In the genomic region with DNA sequence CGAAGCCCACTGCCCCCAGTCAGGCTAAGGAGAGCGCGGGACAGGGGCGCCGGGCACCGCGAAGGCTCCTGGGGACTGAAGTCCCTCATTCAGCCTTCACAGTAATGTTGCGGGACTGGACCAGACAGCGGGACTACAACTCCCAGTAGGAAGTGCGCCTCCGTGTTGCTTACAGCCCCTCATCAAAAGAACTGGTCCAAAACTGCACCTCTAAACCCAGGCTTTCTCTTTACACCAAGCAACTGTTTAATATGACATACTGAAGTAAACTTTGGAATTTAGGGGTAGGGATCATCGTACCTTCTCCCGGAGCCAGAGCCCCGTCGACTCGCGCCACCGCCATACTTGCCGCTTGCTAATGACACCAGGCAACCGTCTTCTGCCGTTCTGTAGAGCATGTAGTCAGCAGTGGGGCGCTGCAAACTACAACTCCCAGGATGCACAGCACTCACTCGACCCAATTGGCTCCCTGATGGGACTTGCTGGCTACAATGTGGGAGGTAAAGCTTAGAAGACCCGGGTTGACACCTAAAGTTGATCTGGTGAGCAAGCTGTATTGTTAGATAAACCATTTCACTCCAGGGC, we compare ENCODE assay signal across 8 mouse cellular contexts. TPM values are rescaled to one million over a fixed set of nuclear protein-coding genes. Genes with fewer than 3 reads are reported as not detected.
DNase-seq lines count a peak whose midpoint lies in the region; ATAC-seq lines count a peak whose summit lies in the region.

A gene (minus strand): TSS at position 403 of the 585 bp plus-strand sequence.

- H3K9me3 ChIP-seq in heart, embryonic 13.5 days, result 0 out of 2 replicates have a peak, but pooled peaks cover 4% of the 10 kb centered on the region
- no peaks in the 10 kb centered on the region for H3K9me3 ChIP-seq in liver, embryonic 12.5 days (replicated peaks)
- no peaks in the 10 kb centered on the region for H3K9me3 ChIP-seq in stomach, embryonic 15.5 days

- peak within 1 kb of the TSS; percentile 73 for H3K27ac ChIP-seq in heart, embryonic 13.5 days (replicated peaks)
- H3K27ac ChIP-seq in liver, embryonic 12.5 days, result peak within 1 kb of the TSS; percentile 80
- peak within 1 kb of the TSS; percentile 5; the same call in 1 of the 2 replicates for H3K27ac ChIP-seq in stomach, embryonic 15.5 days

- DNase-seq in CD4-positive helper T cell, adult 2 months (ENCODE audit: low read depth, low spot score), result peak; percentile 95
- DNase-seq in brain, embryonic 18.5 days (ENCODE audit: low read depth, low spot score), result peak; percentile 85
- peak; percentile 92 for DNase-seq in kidney, postnatal 10 days
- DNase-seq in natural killer cell, adult 2 months (ENCODE audit: low spot score in 2 of 2), result peak; percentile 86 to 90

- peaks cover 12% of the 10 kb centered on the region for H3K36me3 ChIP-seq in heart, embryonic 13.5 days
- H3K36me3 ChIP-seq in liver, embryonic 12.5 days, result 0 out of 2 replicates have a peak, but pooled peaks cover 2% of the 10 kb centered on the region
- no peaks in the 10 kb centered on the region for H3K36me3 ChIP-seq in stomach, embryonic 15.5 days

- H3K4me3 ChIP-seq in heart, embryonic 13.5 days, result peak within 1 kb of the TSS; percentile 85
- peak within 1 kb of the TSS; percentile 79 for H3K4me3 ChIP-seq in liver, embryonic 12.5 days
- H3K4me3 ChIP-seq in stomach, embryonic 15.5 days (replicated peaks), result peak within 1 kb of the TSS; percentile 70

- H3K27me3 ChIP-seq in heart, embryonic 13.5 days (replicated peaks), result no peaks in the 10 kb centered on the region
- H3K27me3 ChIP-seq in liver, embryonic 12.5 days (replicated peaks), result no peaks in the 10 kb centered on the region
- H3K27me3 ChIP-seq in stomach, embryonic 15.5 days (replicated peaks), result no peaks in the 10 kb centered on the region

- WGBS in heart, embryonic 13.5 days, result under 1% methylated on average over 24 of the region's 24 CpGs
- under 1% methylated on average over 24 of the region's 24 CpGs for WGBS in liver, embryonic 12.5 days (ENCODE audit: insufficient replicate concordance)
- WGBS in stomach, embryonic 15.5 days, result 0% methylated on average over 24 of the region's 24 CpGs

- ATAC-seq in erythroid progenitor cell, adult 5-6 weeks (replicated peaks; ENCODE audit: low FRiP score, poor library complexity, severe bottlenecking), result peak; percentile 96
- peak; percentile 94 for ATAC-seq in heart, embryonic 13.5 days (ENCODE audit: extremely low read depth, insufficient number of reproducible peaks, low FRiP score, low TSS enrichment)
- ATAC-seq in liver, embryonic 12.5 days, result peak; percentile 99
- ATAC-seq in stomach, embryonic 15.5 days (ENCODE audit: insufficient read depth, low FRiP score, low read depth), result peak; percentile 99

- peaks cover 4% of the 10 kb centered on the region; the same call in 1 of the 2 replicates for H3K4me1 ChIP-seq in heart, embryonic 13.5 days
- peaks cover 16% of the 10 kb centered on the region for H3K4me1 ChIP-seq in liver, embryonic 12.5 days
- no peaks in the 10 kb centered on the region for H3K4me1 ChIP-seq in stomach, embryonic 15.5 days

- peak within 1 kb of the TSS; percentile 85 for H3K4me2 ChIP-seq in heart, embryonic 13.5 days
- H3K4me2 ChIP-seq in liver, embryonic 12.5 days, result peak within 1 kb of the TSS; percentile 85
- peak within 1 kb of the TSS; percentile 74 for H3K4me2 ChIP-seq in stomach, embryonic 15.5 days

- peak within 1 kb of the TSS; percentile 89 for H3K9ac ChIP-seq in heart, embryonic 13.5 days
- peak within 1 kb of the TSS; percentile 80 for H3K9ac ChIP-seq in liver, embryonic 12.5 days
- peak within 1 kb of the TSS; percentile 42 for H3K9ac ChIP-seq in stomach, embryonic 15.5 days

RNA-seq across cellular contexts. Expression of the gene that starts here (rescaled TPM):
- total RNA-seq in erythroid progenitor cell, adult 5-6 weeks (2015; ENCODE audit: low replicate concordance), result 27.0 and 28.1 TPM in 2 replicates
- 17.6 and 18.2 TPM in 2 replicates for total RNA-seq in erythroid progenitor cell, adult 5-6 weeks (2017; ENCODE audit: low replicate concordance)
- polyA plus RNA-seq in heart, embryonic 13.5 days (2015; fragmentation: Nextera tagmentation; extraction: Ambion mirVana), result 7.5 and 9.1 TPM in 2 replicates
- polyA plus RNA-seq in liver, embryonic 12.5 days (2016; fragmentation: Nextera tagmentation; extraction: Ambion mirVana), result 5.7 and 6.0 TPM in 2 replicates
- 7.1 and 7.5 TPM in 2 replicates for polyA plus RNA-seq in stomach, embryonic 15.5 days (2015; fragmentation: Nextera tagmentation; extraction: Ambion mirVana)

Comparison
In these comparisons a context has a peak if more than half of its experiments do, and no peak if none do; other contexts are left out.
1. Peak in every context shown above with its lines: DNase-seq, ATAC-seq, H3K4me3 ChIP-seq and H3K27ac ChIP-seq.
2. H3K27ac ChIP-seq: peak in every context shown above with its lines; median percentile 80 in liver, embryonic 12.5 days; 73 in heart, embryonic 13.5 days; 5 in stomach, embryonic 15.5 days.